Mouse (Mus musculus) lung, embryonic 14.5 days (tissue): ENCODE measurements around the gene Secisbp2. TPM values are rescaled to one million over a fixed set of nuclear protein-coding genes. Genes with fewer than 3 reads are reported as not detected.

Experiments used
- ATAC-seq: fragments of 200-750 bp; cut with Nextera tagmentation; 2 replicates; pipeline ENCODE4 v1.8.0; 2017; ENCODE audit warnings: mild to moderate bottlenecking, moderate TSS enrichment, moderate library complexity; ENCODE audit not compliant: insufficient read depth
- DNase-seq: peaks from one replicate; pipeline ENCODE4 v3.0.0-alpha.2; 2015
- H3K27ac ChIP-seq: fragments of 300-500 bp; sonication (generic); 2 replicates; pipeline ENCODE4 v1.5.1; 2014; ENCODE audit warnings: low read depth, mild to moderate bottlenecking, moderate library complexity
- H3K27me3 ChIP-seq: fragments of 300-500 bp; sonication (generic); 2 replicates; pipeline ENCODE4 v1.6.1; 2014; ENCODE audit warnings: low read length, control low read depth; ENCODE audit not compliant: insufficient read depth
- H3K36me3 ChIP-seq: fragments of 300-500 bp; sonication (generic); 2 replicates; pipeline ENCODE4 v1.6.1; 2014; ENCODE audit warnings: control low read depth; ENCODE audit not compliant: insufficient read depth
- H3K4me1 ChIP-seq: fragments of 300-500 bp; sonication (generic); 2 replicates; pipeline ENCODE4 v1.6.1; 2014; ENCODE audit warnings: antibody characterized with exemption, control low read depth; ENCODE audit not compliant: insufficient read depth
- H3K4me2 ChIP-seq: fragments of 300-500 bp; sonication (generic); 2 replicates; pipeline ENCODE4 v1.6.1; 2014; ENCODE audit warnings: mild to moderate bottlenecking
- H3K4me3 ChIP-seq: fragments of 300-500 bp; sonication (generic); 2 replicates; pipeline ENCODE4 v1.5.1; 2014; ENCODE audit warnings: low read depth, low read length
- H3K9ac ChIP-seq: fragments of 300-500 bp; sonication (generic); 2 replicates; pipeline ENCODE4 v1.6.1; 2014
- H3K9me3 ChIP-seq: fragments of 300-500 bp; sonication (generic); 2 replicates; pipeline ENCODE4 v1.6.1; 2016; ENCODE audit warnings: low read depth, low read length, control low read depth
- CTCF ChIP-seq: IDR thresholded peaks from 2 replicates; pipeline ENCODE4 v1.5.1; 2016; ENCODE audit warnings: antibody characterized with exemption, low read depth
- WGBS: fragments of 180-500 bp; shearing (Covaris S2); extraction: QIAGEN DNeasy Blood & Tissue Kit; methylation state at CpG from one replicate; pipeline ENCODE4 v1.1.7; 2014; 5-methylcytosine and 5-hydroxymethylcytosine counted together
- polyA plus RNA-seq: library from polyadenylated mRNA; unstranded; fragments of >200 nt; fragmentation: Nextera tagmentation; extraction: Ambion mirVana; gene quantifications from 2 replicates; pipeline ENCODE4 v1.2.1, GENCODE M21; 2014

The Secisbp2 gene
- polyA plus RNA-seq, 1 experiment from 2014 or later, result 31.3 TPM

DNA sequence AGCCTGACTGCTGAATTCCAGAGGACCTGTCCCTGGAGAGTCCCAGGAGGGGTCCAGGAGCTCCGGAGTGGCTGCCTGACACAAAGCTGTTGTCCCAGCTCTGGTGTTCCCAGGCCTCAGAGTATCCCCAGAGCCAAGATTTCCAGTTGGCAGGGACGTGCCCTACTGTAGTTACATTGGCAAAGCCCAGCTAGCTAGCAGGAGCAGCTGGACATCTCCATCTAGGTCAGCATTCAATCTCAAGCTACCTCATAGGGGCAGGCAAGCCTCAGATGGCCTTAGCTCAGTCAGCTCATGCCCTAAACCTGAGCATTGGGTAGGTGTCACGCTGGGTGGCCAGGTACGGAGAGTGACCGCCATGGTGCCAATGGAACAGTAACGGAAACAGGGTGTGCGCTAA lies 80.0 kb downstream of the Secisbp2 start:
- no peak overlapping the region for H3K27ac ChIP-seq
- TF ChIP-seq CTCF, result no peak
- DNase-seq (no peak), ATAC-seq (no peak)
- no peaks in the 10 kb centered on the region for H3K27me3 ChIP-seq
- H3K36me3 ChIP-seq, result no peaks in the 10 kb centered on the region
- H3K4me3 ChIP-seq, result no peak overlapping the region
- WGBS, result 89% methylated on average over 7 of the region's 7 CpGs
- H3K9me3 ChIP-seq, result no peaks in the 10 kb centered on the region
- no peak overlapping the region for H3K9ac ChIP-seq
- peaks cover 3% of the 10 kb centered on the region; the same call in 1 of the 2 replicates for H3K4me1 ChIP-seq
- no peak overlapping the region for H3K4me2 ChIP-seq

GRCm38 (mm10) chr13:51732097-51732664 lies 80.7 kb downstream of the Secisbp2 start:
- H3K27me3 ChIP-seq, result no peaks in the 10 kb centered on the region
- H3K36me3 ChIP-seq, result no peaks in the 10 kb centered on the region
- no peak overlapping the region for H3K27ac ChIP-seq
- H3K4me2 ChIP-seq, result no peak overlapping the region
- H3K9ac ChIP-seq, result no peak overlapping the region
- DNase-seq (no peak), ATAC-seq (no peak)
- WGBS, result 69% methylated on average over 14 of the region's 14 CpGs
- H3K4me1 ChIP-seq, result peaks cover 3% of the 10 kb centered on the region; the same call in 1 of the 2 replicates
- H3K9me3 ChIP-seq, result no peaks in the 10 kb centered on the region
- TF ChIP-seq CTCF, result no peak
- no peak overlapping the region for H3K4me3 ChIP-seq

Other genes starting within 250 kb of the Secisbp2 start
- gene S1pr3, start 243.1 kb upstream of the Secisbp2 start, polyA plus RNA-seq, result 128 and 132 TPM in 2 replicates
- not detected in 2 replicates for gene Shc3, start 82.3 kb upstream of the Secisbp2 start, polyA plus RNA-seq
- gene Cks2, start 6.5 kb upstream of the Secisbp2 start, polyA plus RNA-seq, result 426 and 436 TPM in 2 replicates
- gene Sema4d, start 142.1 kb downstream of the Secisbp2 start, polyA plus RNA-seq, result 12.0 and 12.3 TPM in 2 replicates
- 26.1 and 27.2 TPM in 2 replicates for gene Gadd45g, start 195.0 kb downstream of the Secisbp2 start, polyA plus RNA-seq